Mouse (Mus musculus) c-Kit-positive CD71-negative TER-119-negative erythroid progenitor cells, embryonic 14.5 days (primary cell): Measurements from ENCODE around the gene Rftn1.

ENCODE experiments used
- DNase-seq: peaks from one replicate; pipeline ENCODE4 v3.0.0-alpha.2; 2013; ENCODE audit warnings: low read depth

Gene Rftn1

DNA sequence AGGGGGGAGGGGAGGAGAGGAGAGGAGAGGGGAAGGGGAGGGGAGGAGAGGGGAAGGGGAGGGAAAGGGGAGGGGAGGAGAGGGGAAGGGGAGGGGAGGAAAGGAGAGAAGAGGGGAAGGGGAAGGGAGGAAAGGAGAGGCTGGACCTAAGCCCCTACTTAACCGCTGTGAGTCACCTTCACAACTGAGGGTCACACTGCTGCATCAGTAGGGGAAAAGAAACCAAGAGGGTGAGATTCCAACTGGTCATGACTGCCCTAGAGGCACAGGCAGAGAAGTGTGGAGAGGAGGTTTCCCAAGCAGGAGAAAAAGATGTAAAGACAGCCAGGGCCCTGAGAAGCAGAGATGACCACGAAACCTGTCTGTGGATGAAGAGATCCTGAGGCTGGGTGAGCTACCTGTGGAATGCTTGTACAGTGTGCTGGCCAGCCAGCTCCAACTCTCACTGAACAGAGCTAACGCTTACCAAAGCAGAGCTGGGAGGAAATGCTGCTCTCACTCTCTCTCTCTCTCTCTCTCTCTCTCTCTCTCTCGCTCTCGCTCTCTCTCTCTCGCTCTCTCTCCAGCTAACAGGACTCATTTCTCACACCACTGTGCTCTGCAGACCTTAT lies 19.4 kb downstream of the Rftn1 start:
- no peak for DNase-seq

- no peak for DNase-seq
Measured at GRCm38 (mm10) chr17:50169946-50170427, 20.5 kb downstream of the Rftn1 start.

GRCm38 (mm10) chr17:50160904-50161805 lies 29.3 kb downstream of the Rftn1 start:
- DNase-seq, result no peak

GRCm38 (mm10) chr17:50160357-50160756 lies 30.1 kb downstream of the Rftn1 start:
- no peak for DNase-seq

DNA sequence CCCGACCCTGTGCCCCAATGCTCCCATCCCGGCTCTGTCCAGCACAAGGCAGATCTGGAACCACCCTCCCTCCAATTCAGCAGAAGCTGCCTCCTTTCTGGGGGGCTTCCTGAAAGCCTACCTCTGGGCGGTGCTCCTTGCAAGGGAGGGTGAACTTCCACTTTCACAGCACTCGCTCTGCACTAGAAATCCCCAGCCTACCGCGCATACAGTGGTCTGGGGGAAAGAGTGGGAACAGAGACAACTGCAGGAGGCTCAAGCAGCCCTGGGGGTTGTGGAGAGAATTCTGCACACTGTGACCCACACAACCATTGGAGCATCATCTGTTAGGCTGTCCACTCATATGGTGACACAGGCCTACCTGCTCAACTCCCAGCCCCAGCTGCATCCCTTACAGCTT lies 30.7 kb downstream of the Rftn1 start:
- DNase-seq, result no peak

- DNase-seq, result no peak
Measured at GRCm38 (mm10) chr17:50158565-50158964, 31.9 kb downstream of the Rftn1 start.

GRCm38 (mm10) chr17:50157190-50158150 lies 33.0 kb downstream of the Rftn1 start:
- DNase-seq, result no peak

GRCm38 (mm10) chr17:50152085-50152484 lies 38.4 kb downstream of the Rftn1 start:
- DNase-seq, result no peak

DNA sequence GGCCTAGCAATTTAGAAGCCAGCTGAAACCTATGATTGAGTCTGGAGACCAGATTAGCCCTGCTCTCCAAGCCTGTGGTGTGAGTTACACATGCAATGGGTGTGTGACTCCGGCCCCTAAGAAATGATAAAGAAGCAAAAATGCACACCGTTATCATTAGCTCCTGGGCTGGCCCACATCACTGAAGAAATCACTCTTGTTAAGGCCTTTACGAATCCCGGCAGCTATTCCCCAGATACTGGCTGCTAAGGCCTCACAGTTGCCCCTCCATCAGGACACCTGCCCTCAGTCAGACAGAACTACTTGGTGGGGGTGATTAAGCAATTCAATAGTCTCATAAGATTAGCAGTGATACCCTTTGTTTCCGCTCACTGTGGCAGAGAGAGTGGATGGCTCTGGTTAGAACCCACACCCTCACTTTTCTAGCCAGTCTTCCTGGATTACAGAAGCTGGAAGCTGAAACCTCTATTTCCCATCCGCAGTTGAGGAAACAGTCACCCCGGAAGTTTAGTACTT lies 39.2 kb downstream of the Rftn1 start:
- DNase-seq, result no peak

DNA sequence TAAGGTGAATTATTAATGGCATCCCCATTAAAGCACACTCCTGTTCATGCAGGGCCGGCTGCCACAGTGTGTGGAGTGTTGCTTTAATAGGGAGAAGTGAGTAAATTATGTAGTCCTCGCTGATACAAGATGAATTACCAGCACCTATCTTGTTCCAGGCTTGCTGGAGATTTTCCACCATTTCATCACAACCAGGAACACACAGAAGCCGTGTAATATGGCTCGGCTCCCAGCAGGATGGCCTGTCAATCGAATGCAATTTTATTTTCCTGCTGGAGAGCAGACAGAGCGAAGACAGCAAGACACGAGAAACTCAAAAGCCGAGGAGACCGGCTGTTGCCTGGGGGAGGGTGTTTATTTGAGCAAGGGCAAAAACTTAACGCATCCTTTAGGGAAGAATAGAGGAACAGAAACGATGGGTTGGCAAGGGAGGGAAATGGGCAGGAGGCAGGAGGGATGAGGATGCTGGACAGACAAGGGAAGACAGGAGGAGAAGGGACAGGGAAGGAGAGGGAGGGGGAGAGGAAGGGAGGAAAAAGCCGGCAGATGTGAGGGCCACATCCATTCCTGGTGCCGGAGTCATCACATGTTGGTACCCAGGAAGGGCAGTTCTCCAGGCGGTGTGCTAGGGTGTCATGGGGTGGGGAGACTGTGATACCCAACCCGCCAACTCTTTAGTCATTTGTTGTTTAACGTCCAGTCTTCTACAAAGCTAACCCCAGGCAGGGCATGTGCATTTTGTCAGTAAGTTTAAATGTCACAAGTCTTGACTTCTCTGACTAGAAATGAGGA lies 39.9 kb downstream of the Rftn1 start:
- DNase-seq, result no peak

- no peak for DNase-seq
Measured at GRCm38 (mm10) chr17:50149690-50150210, 40.7 kb downstream of the Rftn1 start.

DNA sequence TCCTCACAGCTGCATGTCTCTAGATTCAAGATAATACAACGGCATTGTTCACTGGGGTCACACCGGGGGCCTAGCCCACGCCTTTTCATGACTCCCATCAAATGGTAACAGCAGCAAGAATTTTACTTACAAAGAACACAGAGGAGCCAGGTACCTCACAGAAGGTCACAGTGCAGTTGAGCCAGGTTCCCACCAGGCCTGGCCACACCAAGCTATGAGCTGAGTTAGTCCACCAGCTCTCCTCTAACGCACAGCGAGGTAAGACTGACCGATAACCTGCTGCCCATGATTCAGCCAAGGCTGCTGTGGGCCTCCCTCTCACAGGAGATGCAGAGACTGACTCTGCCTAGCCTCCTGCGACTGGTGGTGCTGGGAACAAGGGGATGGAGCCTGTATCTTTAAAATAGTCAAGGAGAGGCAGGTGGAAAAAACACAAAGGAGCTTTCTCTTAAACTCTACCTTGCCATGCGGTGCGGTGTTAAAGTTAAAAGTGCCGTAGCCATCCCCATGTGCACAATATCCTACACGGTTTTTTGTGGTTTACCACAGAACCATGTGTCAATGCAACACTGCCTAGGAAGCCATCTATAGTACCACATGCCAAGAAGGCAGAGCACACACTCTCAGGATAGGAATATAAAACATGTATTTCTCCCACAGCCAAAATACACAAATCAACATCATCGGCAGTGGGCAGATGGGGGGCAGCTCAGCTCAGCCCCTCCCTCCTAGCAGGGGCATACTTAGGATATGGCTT lies 42.5 kb downstream of the Rftn1 start:
- DNase-seq, result no peak

DNA sequence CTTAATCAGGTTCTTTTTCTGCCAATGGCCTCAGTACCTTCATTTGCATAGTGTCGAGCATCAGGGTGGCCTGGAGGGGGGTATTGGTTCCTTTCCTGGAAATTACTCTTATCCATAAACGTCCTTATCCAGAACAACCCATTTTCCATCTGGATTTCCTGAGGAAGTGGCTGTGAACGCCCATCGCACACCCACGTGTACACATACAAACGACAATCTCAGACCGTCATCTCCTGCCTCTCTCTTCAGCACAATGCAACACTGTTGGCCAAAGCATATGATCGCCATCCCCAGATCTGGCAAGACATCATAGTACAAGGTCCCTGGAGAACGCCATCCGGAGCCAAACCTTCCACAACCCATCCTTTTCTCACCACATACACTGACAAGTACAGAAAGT lies 47.1 kb downstream of the Rftn1 start:
- DNase-seq, result no peak

DNA sequence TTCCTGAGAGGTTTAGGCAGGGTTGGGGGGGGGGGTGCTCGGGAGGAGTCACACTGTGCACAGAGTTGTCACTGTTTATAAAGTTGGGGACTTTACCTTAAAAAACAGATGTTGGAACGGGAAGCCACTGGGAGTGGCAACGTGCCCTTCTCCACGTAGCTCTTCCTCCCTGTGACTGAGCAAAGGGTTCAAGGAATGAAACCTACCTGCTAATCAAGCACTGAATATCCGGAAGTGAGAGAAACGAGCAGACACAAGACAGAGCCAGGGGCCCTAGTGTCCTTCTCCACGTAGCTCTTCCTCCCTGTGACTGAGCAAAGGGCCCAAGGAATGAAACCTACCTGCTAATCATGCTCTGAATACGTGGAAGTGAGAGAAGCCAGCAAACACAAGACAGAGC lies 47.9 kb downstream of the Rftn1 start:
- no peak for DNase-seq

GRCm38 (mm10) chr17:50142151-50142550 lies 48.3 kb downstream of the Rftn1 start:
- DNase-seq, result no peak

DNA sequence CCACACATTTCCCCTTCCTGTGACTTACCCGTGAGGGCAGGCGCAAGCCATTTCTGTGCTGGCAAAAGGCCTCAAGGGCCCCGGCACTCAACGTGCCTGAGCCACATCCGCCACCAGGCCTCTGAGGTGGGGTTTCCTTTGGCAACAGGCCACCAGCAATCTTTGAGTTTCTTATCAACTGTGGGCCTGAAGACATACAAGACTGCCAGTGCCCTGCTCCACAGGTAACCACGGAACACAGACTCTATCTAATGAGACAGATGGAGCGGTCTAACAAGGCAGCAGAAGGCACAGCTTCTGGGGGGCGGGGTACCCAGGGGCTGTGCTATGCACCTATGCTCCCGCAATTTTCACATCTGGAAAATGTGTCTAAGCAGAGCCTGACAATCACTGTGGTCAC lies 54.4 kb downstream of the Rftn1 start:
- DNase-seq, result peak; percentile 46

- DNase-seq, result no peak
Measured at GRCm38 (mm10) chr17:50135466-50135865, 55.0 kb downstream of the Rftn1 start.

DNA sequence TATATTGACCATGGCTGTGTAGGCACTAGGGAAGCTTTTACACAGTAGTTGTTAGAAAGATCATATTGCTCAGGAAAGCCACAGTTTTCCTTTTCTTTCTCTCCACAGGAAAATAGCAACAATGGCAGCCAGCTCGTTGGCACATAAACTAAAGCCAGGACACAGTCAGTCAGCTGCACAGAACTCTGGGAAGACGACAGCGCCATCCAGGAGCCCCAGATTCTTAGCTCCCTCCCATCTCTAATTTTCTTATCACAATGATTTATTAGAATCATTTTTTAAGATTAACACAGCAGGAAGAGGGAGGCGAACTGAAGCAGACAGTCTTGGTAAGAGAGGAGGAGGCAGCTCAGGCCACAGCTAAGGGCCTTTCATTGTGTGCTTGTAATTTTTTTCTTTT lies 58.8 kb downstream of the Rftn1 start:
- no peak for DNase-seq

- DNase-seq, result no peak
Measured at GRCm38 (mm10) chr17:50130421-50130820, 60.1 kb downstream of the Rftn1 start.

DNA sequence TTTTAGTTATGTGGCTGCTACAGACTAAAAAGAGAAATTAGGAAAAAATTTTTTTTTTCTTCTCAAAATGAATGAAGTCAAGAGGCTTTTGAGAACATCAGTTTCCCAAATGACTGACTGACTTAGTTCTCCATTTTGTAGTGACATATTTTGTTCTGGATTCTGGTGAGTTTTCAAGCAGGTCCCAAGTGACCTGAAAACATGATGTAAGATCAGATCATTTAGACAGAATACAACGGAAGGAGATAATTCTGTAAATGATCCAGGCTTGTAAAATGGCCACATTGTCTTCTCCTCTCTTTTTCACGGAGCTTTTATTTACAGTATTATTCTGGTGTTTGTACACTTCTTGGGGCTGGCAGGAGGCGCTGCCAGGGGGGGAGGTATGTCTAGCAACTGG lies 62.1 kb downstream of the Rftn1 start:
- no peak for DNase-seq
